Mouse (Mus musculus) kidney, adult 18-20 months (tissue): Measurements from ENCODE around the gene Tldc2.

Source experiments
- DNase-seq: peaks from one replicate; pipeline ENCODE4 v3.0.0; 2021

Gene Tldc2

DNA sequence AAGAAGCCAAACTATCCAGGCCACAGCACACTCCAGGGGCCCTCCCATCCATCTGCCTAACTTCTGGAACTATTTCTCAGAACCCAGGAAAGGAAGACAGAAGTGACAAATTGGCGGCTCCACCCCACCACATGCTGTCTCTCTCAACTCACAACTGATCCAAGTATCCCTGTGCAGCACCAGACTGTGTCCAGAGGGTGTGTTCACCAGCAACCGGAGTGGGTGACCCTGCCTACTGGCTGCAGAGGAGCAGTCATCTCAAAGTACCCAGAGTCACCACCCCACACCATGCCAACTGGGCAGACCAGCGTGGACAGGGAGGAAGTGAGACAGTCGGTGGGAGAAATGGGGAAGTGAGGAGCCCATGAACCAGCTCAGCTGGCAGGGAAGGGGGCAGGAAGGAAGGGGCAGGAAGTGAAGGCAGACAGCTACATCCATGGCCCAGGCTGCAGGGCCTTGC lies 23.6 kb upstream of the Tldc2 start:
- no peak for DNase-seq

DNA sequence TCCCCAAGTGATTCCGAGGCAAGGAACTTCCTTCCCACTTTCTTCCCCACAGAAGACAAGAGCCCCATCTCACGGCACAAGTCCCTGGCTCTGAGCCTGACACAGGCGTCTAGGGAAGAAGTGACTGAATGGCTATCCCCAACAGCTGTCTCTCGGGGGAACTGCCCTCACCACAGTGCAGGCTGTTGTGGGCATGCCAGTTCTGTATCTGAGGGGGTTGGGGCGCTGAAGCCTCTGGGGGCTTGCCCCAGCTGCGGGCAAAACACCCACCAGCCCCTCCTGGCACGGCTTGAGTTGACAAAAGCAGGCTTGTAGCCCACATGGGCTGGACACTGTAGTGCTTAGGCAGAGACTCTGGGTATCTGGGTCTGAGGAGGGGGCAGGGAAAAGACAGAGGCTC lies 22.7 kb upstream of the Tldc2 start:
- DNase-seq = no peak

DNA sequence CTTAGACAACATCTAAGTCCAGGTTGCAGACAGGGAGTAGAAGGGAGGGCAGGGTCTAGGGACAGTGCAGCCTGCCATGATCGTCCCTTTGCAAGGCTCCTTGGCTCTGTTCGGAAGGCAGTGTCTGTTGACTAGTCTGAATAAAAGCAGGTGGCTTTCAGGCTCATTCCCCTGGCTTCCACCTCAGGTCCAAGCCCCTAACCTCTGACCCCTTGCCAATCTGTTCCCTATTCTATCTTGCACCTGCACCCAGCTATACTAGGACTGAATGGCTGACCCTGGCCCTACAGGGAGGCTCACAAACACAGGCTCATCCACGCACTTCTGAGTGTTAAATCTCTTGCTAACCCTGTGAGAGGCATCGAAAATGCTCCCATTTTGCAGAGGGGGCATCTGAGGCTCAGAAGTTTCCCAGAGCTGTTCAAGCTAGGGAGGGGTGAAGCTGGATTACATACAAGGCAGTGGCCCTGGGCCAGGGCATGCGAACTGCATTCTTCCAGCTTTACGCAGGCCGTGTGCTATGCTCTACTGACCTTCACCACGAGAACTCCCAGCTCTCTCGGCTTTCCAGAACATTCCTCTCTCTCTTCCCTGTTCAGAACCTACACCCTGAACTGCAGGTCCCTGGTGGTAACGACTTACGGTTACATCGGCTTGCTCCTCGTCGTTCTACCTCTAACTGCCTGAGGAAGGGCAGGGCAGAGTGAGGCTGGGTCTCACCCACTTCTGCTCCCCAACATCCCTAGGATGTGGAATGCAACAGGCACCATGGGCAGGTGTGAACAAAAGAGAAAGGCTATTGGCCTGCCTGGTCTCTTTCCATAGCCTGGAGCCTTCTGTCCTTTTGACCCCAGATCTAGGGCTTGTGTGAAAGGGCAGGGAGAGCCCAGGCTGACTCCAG lies 21.6 kb upstream of the Tldc2 start:
- peak; percentile 36 for DNase-seq

DNA sequence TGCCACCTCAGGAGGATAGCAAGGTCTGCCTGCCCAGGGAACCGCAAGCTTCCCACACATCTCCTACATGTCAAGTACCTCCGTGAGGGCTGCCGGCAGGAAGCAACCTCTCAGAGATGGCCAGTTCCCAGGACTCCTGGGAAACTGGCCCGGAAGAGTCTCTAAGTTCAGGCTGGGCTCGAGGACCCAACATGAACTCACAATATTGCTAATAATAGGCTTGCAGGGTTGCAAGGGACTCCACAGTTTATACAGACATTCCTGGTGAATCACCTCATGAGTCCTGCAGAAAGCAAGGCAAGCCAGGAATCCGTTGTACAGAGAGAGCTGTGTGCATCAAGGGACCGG lies 21.0 kb upstream of the Tldc2 start:
- DNase-seq = no peak

DNA sequence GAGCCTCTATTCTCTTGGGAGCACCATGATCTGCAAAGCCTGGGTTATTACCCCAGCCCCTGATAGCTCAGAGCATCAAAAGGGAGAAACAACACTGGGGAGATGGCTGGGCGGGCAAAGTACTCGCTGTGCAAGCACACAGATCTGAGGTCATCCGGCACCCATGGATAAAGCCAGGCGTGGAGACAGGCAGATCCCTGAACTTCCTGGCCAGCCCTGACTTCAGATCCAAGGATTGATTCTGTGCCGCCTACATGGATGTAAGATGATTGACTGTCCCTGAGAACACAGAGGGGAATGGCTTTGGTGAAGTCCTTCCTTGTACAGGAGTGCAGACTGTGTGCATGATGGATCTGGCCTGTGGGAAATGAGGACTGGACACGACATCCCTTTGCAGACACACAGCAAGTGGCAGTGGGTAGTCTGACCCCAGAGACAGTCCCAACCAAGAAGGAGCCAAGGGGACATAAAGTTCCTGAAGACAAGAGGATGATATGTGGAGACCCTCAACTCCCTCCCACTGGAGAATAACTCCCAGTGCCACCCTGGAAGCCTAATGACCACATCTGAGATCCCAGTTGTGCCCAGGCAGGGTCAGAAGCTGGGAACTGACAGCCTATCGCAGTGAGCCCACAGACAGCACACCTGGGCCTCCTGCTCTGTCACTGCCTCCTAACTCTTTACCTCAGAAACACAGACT lies 20.0 kb upstream of the Tldc2 start:
- DNase-seq = no peak

DNA sequence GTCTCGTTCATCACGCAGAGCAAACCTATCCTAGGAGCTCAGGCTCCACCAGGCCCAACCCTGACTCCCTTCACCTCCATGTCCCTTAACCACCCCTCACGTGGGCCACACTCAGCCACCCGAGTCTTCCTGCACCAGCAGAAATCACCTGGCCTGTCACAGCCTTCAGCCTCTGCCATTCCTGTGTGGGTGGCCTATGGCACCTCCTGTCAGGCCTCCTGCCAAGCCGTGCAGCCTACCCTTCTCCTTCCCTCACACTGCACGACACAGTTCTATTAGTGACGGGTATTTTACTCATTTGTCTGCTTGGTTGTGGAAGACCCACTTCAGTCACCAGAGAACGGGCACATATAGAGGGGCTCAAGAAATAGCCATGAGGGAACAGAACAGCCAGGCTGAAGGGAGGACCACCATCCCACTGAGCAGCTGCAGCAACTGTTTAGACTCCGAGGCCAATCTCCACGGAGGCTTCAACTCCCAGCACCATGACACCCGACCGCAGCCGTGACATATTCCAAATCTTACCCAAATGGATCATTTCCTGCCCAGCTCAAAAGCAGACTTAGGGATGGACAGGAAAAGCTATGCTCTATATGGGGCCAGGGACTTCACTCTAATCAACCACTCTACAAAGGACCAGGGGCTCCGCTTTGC lies 18.0 kb upstream of the Tldc2 start:
- DNase-seq = no peak

DNA sequence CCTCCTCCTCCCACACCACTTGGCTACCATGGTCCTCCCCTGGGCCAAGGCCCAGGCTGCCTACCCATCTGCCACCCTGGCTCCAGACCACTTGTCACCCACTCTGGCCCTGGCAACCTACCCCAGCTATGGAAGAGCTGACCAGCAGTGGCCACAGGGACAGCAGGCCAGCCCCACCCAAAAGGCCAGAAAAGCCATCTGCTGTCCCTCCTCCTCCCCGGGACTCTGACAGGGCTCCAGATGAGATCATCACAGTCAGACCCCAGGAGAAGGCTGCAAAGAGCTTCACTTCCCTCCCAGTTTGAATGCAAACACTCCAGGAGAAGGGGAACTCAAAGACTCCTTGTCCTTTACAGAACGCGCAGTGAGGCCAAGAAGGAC lies 17.5 kb upstream of the Tldc2 start:
- no peak for DNase-seq

DNA sequence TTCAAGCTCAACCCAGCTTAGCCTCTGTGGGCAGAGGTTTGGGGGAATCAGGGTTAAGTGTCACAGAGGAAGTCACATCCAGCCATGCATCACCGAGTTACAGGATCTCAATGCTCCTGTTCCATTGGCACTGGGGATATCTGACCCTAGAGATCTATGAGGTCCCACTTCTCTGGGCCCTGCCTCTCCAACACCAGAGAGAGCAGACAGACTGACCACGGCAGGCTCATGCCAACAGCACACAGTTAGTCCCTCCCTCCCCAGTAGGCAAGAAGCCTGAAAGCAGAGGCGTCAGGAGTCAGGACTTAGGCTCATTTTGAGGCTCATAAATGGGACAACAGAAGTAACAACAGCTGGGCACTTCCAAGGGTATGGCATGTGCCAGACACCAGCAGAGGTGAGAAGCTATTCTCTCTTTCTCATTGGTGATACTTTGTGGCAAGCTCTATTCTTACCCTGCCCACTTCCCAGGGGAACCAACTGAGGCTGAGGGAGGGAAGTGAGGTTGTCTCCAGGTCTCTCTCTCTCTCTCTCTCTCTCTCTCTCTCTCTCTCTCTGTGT lies 17.0 kb upstream of the Tldc2 start:
- DNase-seq = no peak

DNA sequence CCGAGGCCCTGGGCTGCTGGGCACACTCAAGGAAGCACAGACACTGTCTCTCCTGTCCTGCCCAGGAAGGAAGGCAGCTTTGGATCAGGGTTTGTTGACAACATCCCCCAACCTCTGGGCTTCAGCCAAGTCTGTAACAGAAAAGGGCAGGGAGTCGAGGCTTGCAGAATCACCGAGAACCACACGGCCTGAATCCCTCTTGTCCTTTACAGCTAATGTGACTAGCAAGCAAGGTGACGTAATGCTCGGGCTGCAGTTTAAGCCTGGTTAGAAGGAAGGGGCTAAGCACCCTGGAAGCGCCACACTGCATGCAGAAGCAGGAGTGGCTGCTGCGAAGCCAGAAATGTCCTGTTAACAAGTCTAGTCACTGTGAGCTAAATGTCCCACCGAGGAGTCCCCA lies 16.5 kb upstream of the Tldc2 start:
- peak; percentile 46 for DNase-seq

DNA sequence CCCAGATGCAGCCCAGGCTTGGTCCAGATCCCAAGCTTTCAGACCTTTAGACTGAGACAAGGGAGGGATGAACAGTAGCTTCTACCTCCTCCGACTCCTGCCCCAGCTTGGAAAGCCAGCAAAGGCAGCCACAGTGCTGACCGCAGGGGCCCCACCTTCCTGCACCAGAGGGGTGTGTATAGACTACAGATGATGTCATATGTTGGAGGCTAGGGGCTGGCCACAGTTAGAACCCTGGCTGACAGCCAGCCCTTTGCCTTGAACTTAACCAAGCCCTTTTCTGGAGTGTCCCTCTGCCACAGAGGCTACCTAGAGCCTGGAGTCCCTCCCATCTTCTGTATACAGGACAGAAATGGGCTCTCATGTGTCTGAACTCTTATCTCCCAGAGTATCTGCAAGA lies 15.3 kb upstream of the Tldc2 start:
- peak; percentile 48 for DNase-seq

DNA sequence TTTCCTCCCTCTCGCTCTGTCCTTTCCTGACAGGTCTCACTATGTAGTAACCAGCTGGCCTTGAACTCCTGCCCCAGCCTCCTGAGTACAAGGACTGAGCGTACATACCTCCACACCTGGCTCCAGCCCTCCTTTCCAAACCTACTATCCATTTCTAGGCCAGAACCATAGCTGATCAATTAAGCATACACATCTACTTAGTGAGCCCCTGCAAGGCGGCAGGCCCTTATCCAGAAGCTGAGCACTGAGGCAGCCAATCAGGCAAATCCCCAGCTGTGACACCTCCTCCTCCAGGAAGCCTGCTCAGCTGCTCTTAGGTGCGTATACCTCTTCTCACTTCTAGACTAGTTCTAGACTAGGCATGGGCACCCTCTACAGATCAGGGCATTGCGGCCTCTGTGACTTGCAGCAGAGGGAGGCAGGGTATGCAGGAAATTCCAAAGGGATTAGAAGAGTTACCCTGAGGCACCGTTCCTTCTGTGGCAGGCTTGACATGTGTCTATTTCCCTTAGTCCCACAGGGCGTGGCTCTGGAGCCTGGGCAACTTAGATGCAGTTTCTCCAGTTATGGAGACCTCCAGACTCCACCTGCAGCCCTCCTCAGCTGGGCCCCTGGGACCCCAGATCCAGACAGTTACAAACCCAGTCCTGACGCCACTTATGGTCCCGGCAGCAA lies 14.4 kb upstream of the Tldc2 start:
- no peak for DNase-seq

DNA sequence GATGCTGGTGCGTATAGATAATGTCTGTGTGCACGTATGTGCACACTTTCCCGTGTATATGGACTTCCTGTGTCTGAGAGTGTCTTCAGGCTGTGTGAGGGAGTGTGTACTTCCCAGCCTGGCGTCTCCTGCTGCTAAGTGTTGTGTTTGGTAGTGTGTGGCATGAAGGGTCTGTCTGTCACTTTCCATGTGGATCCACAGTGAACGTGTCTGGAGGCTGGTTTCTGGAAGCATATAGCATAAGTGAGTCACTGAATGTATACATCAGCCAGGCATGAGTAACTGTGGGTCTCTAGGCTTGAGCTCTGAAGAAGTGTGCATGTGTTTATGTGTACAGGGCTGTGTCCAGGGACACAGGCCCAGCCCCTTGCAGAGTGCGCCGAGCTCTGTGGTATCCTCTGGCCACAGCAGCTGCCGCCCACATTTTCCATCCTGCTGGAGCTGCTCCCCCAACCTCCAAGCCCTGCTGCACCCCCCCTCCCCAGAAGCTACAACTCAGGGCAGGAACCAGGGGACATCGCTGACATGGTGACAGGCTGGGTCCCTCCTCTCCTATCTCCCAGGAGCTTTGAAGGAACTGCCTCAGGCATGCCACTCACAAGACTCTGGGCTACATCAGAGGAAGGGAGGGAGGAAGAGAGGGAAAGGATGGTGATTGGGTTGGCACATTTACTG lies 13.3 kb upstream of the Tldc2 start:
- no peak for DNase-seq

DNA sequence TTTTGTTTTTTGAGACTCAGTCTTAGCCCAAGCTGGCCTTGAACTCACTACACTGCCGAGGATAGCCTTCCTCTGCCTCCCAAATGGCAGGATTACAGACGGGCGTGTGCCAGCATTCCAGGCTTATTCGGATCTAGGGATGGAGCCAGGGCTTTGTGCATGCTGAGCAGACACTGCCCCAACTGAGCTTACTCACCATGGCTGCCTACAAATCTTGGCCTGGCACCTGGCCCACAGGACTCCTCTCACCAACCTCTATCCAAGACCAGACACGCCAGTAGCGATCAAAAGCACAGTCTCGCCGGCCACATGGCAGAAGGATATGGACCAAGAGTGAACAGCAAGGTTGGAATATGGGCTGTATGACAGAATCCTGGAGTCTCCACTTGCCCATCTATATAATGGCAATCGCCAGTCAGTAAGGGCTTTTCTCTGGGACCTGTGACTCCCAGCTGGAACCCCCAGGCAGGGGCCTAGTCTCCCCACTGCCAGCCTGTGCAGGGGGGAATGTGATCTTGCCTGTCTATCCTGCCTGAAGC lies 12.6 kb upstream of the Tldc2 start:
- DNase-seq = no peak

DNA sequence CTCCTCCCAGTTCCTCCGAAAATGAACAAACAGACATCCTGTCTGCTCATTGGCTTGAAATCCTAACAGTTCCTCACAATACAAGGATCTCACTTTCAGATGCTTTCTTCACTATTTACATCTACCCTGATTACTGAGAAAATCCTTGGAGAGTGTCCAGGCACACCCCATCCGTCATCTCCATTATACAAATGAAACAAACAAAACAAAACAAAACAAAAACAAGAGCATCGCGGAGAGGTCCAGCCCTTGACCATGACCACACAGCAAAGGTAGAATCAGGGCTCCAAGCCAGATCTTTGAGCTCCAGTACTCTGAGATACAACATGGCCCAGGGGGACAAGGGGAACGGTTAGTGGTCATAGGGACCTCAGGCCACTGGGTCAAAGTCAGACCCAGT lies 12.1 kb upstream of the Tldc2 start:
- no peak for DNase-seq

DNA sequence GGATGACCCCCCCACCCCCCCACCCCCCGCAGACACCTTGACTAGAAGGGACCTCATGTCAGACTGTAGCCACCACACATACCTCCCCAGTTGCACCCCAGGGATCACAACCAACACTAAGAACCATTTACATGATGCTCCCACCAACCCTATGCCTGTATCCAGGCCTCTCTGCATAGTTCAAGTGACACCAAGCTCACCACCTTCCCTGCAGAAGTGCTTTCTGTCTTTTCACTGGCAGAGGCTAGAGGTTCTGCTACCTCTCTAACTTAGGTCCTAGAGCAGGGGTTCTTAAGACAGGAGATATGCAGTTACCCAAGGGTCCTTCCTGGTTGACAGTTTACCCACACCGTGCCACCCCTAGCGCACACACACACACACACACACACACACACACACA lies 11.6 kb upstream of the Tldc2 start:
- no peak for DNase-seq

DNA sequence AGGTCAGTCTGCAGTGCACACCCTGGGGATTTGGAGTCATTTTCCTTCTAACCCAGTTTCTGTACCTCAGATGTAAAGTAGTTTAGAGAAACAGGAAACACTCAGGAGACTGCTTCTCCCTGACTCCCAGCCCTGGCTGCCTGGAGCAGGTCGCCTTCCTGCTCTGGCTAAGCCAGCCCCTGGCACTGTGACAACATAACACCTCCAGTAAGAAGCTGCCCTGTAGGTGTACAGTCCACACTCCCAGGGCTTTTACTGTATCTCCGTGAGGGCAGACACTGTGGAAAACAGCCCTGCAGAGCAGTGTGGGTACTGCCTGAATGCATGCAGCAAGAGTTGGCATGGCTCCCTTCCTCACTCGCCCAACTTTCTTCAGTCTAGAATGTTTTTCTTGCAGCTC lies 11.2 kb upstream of the Tldc2 start:
- peak; percentile 47 for DNase-seq

DNA sequence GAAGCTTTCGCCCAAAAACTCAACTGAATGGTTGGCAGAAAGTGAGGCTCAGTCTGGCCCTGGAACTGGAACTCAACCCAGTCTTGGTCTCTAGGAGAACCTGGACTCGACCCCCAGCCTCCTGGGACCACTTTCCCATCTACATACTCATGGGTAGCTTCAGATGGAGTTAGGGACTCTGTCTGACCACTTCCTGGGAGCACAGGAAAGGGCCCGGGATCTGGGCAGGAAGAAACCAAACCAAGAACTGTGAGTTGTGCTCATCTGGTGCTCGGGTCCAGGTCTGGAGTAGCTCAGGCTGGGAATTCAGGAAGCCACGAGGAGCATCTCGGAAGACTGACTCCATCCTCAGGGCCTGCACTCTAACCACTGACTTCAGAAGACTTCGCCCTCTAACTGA lies 10.3 kb upstream of the Tldc2 start:
- DNase-seq = no peak

DNA sequence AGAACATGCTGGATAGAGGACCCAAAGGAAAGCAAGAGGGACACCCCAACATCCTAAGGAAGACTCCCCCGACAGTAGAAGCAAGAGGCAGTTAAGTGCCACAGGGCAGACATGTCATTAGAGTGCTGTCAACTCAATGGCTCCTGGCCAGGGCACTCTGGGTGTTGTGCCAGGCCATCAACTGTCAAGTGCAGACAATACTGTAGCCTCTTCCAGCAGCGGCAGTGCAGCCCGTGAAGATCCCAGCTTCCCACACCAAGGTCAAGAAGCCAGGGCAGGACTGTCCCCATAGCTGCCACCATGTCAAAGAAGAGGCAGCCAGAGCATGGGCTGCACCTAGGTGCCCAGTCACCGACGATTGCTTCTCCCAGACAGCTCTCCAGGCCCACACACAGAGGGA lies 9.7 kb upstream of the Tldc2 start:
- no peak for DNase-seq

DNA sequence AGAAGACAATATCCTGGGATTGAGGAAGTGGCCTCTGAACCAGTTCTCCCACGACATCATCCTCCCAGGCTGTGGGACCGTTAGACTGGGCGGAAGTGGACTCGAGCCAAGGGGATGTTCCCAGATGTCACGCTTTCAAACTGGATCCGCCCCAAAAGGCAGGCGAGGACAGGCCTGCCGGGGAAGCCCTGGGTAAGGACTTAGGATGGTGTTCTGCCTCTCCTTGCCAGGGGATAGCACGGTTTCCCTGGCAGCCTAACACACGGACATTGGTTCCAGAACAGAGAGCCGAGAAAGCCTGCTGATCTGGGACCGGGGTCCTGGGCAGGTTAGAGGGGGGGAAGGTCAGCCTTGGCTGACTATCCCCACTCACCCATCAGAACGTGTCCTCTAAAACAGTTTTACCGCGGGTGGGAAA lies 9.2 kb upstream of the Tldc2 start:
- DNase-seq = peak; percentile 84

DNA sequence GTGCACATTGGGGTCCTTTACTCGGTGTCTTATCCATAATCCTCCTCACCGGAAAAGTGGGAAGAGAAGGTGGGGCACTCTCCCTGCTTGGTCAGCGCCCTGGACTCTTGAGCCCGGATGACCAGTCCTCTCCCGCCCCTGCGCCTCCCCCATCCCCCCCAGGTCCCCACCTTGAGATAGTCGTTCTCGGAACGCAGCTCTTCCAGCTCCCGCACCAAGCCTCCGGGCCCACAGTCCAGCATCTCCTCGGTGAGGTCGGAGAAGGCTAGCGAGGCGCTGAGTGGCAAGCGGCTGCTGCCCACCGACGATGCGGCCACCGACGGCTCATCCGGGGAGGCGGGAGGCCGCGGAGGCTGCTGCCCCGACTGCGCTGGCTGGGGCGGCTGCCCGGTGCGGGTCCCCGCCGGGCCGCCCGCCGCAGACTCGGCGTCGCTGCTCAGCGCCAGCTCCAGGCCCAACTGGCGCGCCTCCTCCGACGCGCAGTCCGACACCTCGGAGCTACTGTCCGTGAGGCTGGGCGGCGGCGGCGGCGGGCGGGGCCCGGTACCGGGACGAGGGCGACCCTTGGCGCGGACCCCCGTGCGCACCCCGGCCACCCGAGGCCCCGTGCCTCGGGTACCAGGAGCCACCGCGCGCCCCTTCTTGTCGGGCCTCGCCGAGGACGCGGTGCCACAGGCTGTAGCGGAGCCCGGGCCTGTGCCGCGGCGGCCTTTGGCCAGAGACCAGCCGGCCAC lies 8.6 kb upstream of the Tldc2 start:
- DNase-seq = peak; percentile 56
